In genomic region chr12:79347643-79348042, GRCm38 (mm10) we compare ENCODE assay signal across 8 mouse cellular contexts. TPM values are rescaled to one million over a fixed set of nuclear protein-coding genes. Genes with fewer than 3 reads are reported as not detected.
A peak's percentile ranks its signal among the peaks of the same experiment; 100 is the strongest.
DNase-seq lines count a peak whose midpoint lies in the region; ATAC-seq and TF ChIP-seq lines count a peak whose summit lies in the region.

No protein-coding gene starts in this region.

- H3K4me2 ChIP-seq in intestine, embryonic 16.5 days (ENCODE audit: low read depth, low read length): no peak overlapping the region
- no peak overlapping the region for H3K4me2 ChIP-seq in midbrain, embryonic 12.5 days (replicated peaks)
- no peak overlapping the region for H3K4me2 ChIP-seq in stomach, embryonic 14.5 days (replicated peaks; ENCODE audit: low read depth, low read length)

- DNase-seq in 3134 (ENCODE audit: extremely low read depth, insufficient read length, low spot score): peak; percentile 45
- DNase-seq in T-cell, adult 2 months (ENCODE audit: low spot score): peak; percentile 34
- peak; percentile 42 to 68 for DNase-seq in cerebellum, postnatal 25 days
- peak; percentile 45 for DNase-seq in gastrocnemius, adult 2 months
- DNase-seq in left cerebral cortex, postnatal 14 days (ENCODE audit: low spot score in 2 of 2): peak; percentile 75 to 82

- ATAC-seq in intestine, embryonic 16.5 days: peak; percentile 49; the same call in 1 of the 2 replicates
- ATAC-seq in midbrain, embryonic 12.5 days (ENCODE audit: low FRiP score, low read depth): peak; percentile 41; the same call in 1 of the 2 replicates
- ATAC-seq in stomach, embryonic 14.5 days (ENCODE audit: insufficient number of reproducible peaks, insufficient read depth, low FRiP score, low read depth): peak; percentile 56; the same call in 1 of the 2 replicates

- no peaks in the 10 kb centered on the region for H3K9me3 ChIP-seq in intestine, embryonic 16.5 days (ENCODE audit: control insufficient read depth, low read length)
- H3K9me3 ChIP-seq in midbrain, embryonic 12.5 days: no peaks in the 10 kb centered on the region
- no peaks in the 10 kb centered on the region for H3K9me3 ChIP-seq in stomach, embryonic 14.5 days (ENCODE audit: control insufficient read depth, low read depth, low read length)

- TF ChIP-seq CTCF in gastrocnemius, adult 2 months (IDR thresholded peaks at IDR 0.05): peak; percentile 91

- 9% methylated on average over 6 of the region's 6 CpGs for WGBS in intestine, embryonic 16.5 days
- WGBS in midbrain, embryonic 12.5 days: 9% methylated on average over 6 of the region's 6 CpGs
- WGBS in stomach, embryonic 14.5 days: 7% methylated on average over 6 of the region's 6 CpGs

- H3K4me1 ChIP-seq in intestine, embryonic 16.5 days (ENCODE audit: control insufficient read depth, insufficient read depth, low read length): peaks cover 12% of the 10 kb centered on the region
- H3K4me1 ChIP-seq in midbrain, embryonic 12.5 days: peaks cover 6% of the 10 kb centered on the region; the same call in 1 of the 2 replicates
- peaks cover 7% of the 10 kb centered on the region; the same call in 1 of the 2 replicates for H3K4me1 ChIP-seq in stomach, embryonic 14.5 days (ENCODE audit: control insufficient read depth, insufficient read depth, low read length)

- no peak overlapping the region for H3K9ac ChIP-seq in intestine, embryonic 16.5 days (ENCODE audit: low read depth, low read length)
- H3K9ac ChIP-seq in midbrain, embryonic 12.5 days (replicated peaks): no peak overlapping the region
- H3K9ac ChIP-seq in stomach, embryonic 14.5 days (replicated peaks; ENCODE audit: low read depth, low read length): no peak overlapping the region

- no peak overlapping the region for H3K27ac ChIP-seq in gastrocnemius, adult 2 months
- H3K27ac ChIP-seq in intestine, embryonic 16.5 days (ENCODE audit: low read length): no peak overlapping the region
- H3K27ac ChIP-seq in midbrain, embryonic 12.5 days (replicated peaks): no peak overlapping the region
- H3K27ac ChIP-seq in stomach, embryonic 14.5 days (ENCODE audit: low read length): no peak overlapping the region

- intact Hi-C loops in gastrocnemius, adult 2 months (cut with DNase I): no loop called here
- intact Hi-C loops in left cerebral cortex, postnatal 14 days (cut with DNase I): no loop called here

- no peaks in the 10 kb centered on the region for H3K36me3 ChIP-seq in intestine, embryonic 16.5 days (ENCODE audit: control insufficient read depth, insufficient read depth, low read length)
- no peaks in the 10 kb centered on the region for H3K36me3 ChIP-seq in midbrain, embryonic 12.5 days
- no peaks in the 10 kb centered on the region for H3K36me3 ChIP-seq in stomach, embryonic 14.5 days (ENCODE audit: control insufficient read depth, insufficient read depth, low read length)

- H3K4me3 ChIP-seq in gastrocnemius, adult 2 months: no peak overlapping the region
- no peak overlapping the region for H3K4me3 ChIP-seq in intestine, embryonic 16.5 days (ENCODE audit: low read length)
- no peak overlapping the region for H3K4me3 ChIP-seq in midbrain, embryonic 12.5 days
- H3K4me3 ChIP-seq in stomach, embryonic 14.5 days (ENCODE audit: low read depth, low read length): no peak overlapping the region

- no peaks in the 10 kb centered on the region for H3K27me3 ChIP-seq in intestine, embryonic 16.5 days (replicated peaks; ENCODE audit: control insufficient read depth, insufficient read depth, low read length)
- no peaks in the 10 kb centered on the region for H3K27me3 ChIP-seq in midbrain, embryonic 12.5 days
- H3K27me3 ChIP-seq in stomach, embryonic 14.5 days (ENCODE audit: control insufficient read depth, insufficient read depth, low read length): no peaks in the 10 kb centered on the region

RNA-seq across cellular contexts. Expression of gene Rad51b, which starts 50.6 kb away (rescaled TPM):
- under 1 TPM in 1 of 2 experiments, not detected in 1; 0.11 TPM for total RNA-seq in gastrocnemius, adult 2 months (2021)
- 6.2 and 6.8 TPM in 2 replicates for polyA plus RNA-seq in intestine, embryonic 16.5 days (2015; fragmentation: Nextera tagmentation; extraction: Ambion mirVana)
- total RNA-seq in left cerebral cortex, postnatal 14 days (2021): under 1 TPM in 1 of 2 experiments, not detected in 1; 0.17 TPM
- 6.5 and 7.6 TPM in 2 replicates for polyA plus RNA-seq in midbrain, embryonic 12.5 days (2016; fragmentation: Nextera tagmentation; extraction: Ambion mirVana)
- polyA plus RNA-seq in stomach, embryonic 14.5 days (2014; fragmentation: Nextera tagmentation; extraction: Ambion mirVana): 8.4 and 10.3 TPM in 2 replicates

RNA-seq across cellular contexts. Expression of gene Zfyve26, which starts 51.5 kb away (rescaled TPM):
- 10 to 100 TPM; 14.4 to 14.8 TPM for total RNA-seq in gastrocnemius, adult 2 months (2021)
- polyA plus RNA-seq in intestine, embryonic 16.5 days (2015; fragmentation: Nextera tagmentation; extraction: Ambion mirVana): 12.3 and 12.5 TPM in 2 replicates
- 10 to 100 TPM; 23.3 to 27.6 TPM for total RNA-seq in left cerebral cortex, postnatal 14 days (2021)
- 13.7 and 18.4 TPM in 2 replicates for polyA plus RNA-seq in midbrain, embryonic 12.5 days (2016; fragmentation: Nextera tagmentation; extraction: Ambion mirVana)
- 17.2 and 18.2 TPM in 2 replicates for polyA plus RNA-seq in stomach, embryonic 14.5 days (2014; fragmentation: Nextera tagmentation; extraction: Ambion mirVana)
